Mouse (Mus musculus) intestine, postnatal 0 days (tissue): ENCODE measurements around the gene A630001G21Rik. TPM values are rescaled to one million over a fixed set of nuclear protein-coding genes. Genes with fewer than 3 reads are reported as not detected.

Experiments
- ATAC-seq: fragments of 200-750 bp; cut with Nextera tagmentation; 2 replicates; pipeline ENCODE4 v1.8.0; 2017; ENCODE audit warnings: mild to moderate bottlenecking, moderate TSS enrichment, moderate library complexity
- H3K27ac ChIP-seq: fragments of 300-500 bp; sonication (generic); 2 replicates; pipeline ENCODE4 v1.5.1; 2014; ENCODE audit warnings: mild to moderate bottlenecking, low read depth, low read length, moderate library complexity
- H3K27me3 ChIP-seq: fragments of 300-500 bp; sonication (generic); replicated peaks from 2 replicates; pipeline ENCODE4 v1.6.1; 2014; ENCODE audit warnings: low read length, mixed read lengths; ENCODE audit not compliant: control insufficient read depth, insufficient read depth
- H3K36me3 ChIP-seq: fragments of 300-500 bp; sonication (generic); 2 replicates; pipeline ENCODE4 v1.6.1; 2014; ENCODE audit warnings: mild to moderate bottlenecking, moderate library complexity; ENCODE audit not compliant: control insufficient read depth, insufficient read depth
- H3K4me1 ChIP-seq: fragments of 300-500 bp; sonication (generic); replicated peaks from 2 replicates; pipeline ENCODE4 v1.6.1; 2014; ENCODE audit warnings: antibody characterized with exemption, low read length, mixed read lengths; ENCODE audit not compliant: control insufficient read depth, insufficient read depth
- H3K4me2 ChIP-seq: fragments of 300-500 bp; sonication (generic); replicated peaks from 2 replicates; pipeline ENCODE4 v1.6.1; 2014; ENCODE audit warnings: low read depth, mild to moderate bottlenecking, moderate library complexity
- H3K4me3 ChIP-seq: fragments of 300-500 bp; sonication (generic); 2 replicates; pipeline ENCODE4 v1.5.1; 2014; ENCODE audit warnings: low read depth, low read length
- H3K9ac ChIP-seq: fragments of 300-500 bp; sonication (generic); 2 replicates; pipeline ENCODE4 v1.6.1; 2014; ENCODE audit warnings: mild to moderate bottlenecking, low read depth, low read length
- H3K9me3 ChIP-seq: fragments of 300-500 bp; sonication (generic); 2 replicates; pipeline ENCODE4 v1.6.1; 2016; ENCODE audit warnings: mixed run types; ENCODE audit not compliant: control insufficient read depth
- CTCF ChIP-seq: sonication (generic); IDR thresholded peaks from 2 replicates; pipeline ENCODE4 v1.5.1; 2016; ENCODE audit warnings: low read depth, mild to moderate bottlenecking, control low read depth, antibody characterized with exemption, moderate library complexity
- WGBS: fragments of 180-500 bp; shearing (Covaris S2); extraction: QIAGEN DNeasy Blood & Tissue Kit; methylation state at CpG from one replicate; pipeline ENCODE4 v1.1.7; 2014; 5-methylcytosine and 5-hydroxymethylcytosine counted together
- polyA plus RNA-seq: library from polyadenylated mRNA; unstranded; fragments of >200 nt; fragmentation: Nextera tagmentation; extraction: Ambion mirVana; gene quantifications from 2 replicates; pipeline ENCODE4 v1.2.1, GENCODE M21; 2015

A630001G21Rik gene
- polyA plus RNA-seq, 1 experiment from 2014 or later = 0.55 TPM

DNA sequence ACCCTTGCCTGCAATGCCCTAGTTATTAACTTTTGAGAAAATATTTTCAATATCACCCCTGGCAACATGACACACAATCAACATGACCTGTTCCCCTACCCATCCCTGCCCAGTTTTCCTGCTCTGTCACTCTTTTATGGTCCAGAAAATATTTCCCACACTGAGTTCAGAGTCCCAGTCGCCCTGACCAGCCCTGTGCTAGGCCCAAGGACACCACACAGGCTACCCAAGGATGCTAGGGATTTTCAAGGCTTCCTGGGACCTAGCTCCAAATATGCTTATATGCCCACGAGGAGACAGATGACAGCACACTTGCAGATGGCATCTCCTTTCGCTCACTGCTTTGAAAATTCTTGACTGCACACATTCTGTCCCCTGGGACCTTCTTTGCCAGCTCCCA, 569 bp upstream of the A630001G21Rik start:
- 0 out of 2 replicates have a peak, but pooled peaks have one; percentile 43 for ATAC-seq
- Histone ChIP-seq H3K4me3 (no peak overlapping the region), H3K36me3 (no peaks in the 10 kb centered on the region), H3K27ac (no peak overlapping the region), H3K4me2 (no peak overlapping the region), H3K4me1 (no peaks in the 10 kb centered on the region), H3K9me3 (no peaks in the 10 kb centered on the region), H3K9ac (no peak overlapping the region), H3K27me3 (no peaks in the 10 kb centered on the region)
- WGBS = 63% methylated on average over 3 of the region's 3 CpGs
- no peak for TF ChIP-seq CTCF

- TF ChIP-seq CTCF = no peak
- no peaks in the 10 kb centered on the region for H3K27me3 ChIP-seq
- no peaks in the 10 kb centered on the region for H3K9me3 ChIP-seq
- no peaks in the 10 kb centered on the region for H3K36me3 ChIP-seq
- H3K27ac ChIP-seq = no peak overlapping the region
- no peak for ATAC-seq
- H3K4me2 ChIP-seq = no peak overlapping the region
- H3K9ac ChIP-seq = no peak overlapping the region
- H3K4me1 ChIP-seq = no peaks in the 10 kb centered on the region
- 46% methylated on average over 10 of the region's 10 CpGs for WGBS
- H3K4me3 ChIP-seq = no peak overlapping the region
Observed at GRCm38 (mm10) chr1:85776154-85776553, 2.3 kb downstream of the A630001G21Rik start.

DNA sequence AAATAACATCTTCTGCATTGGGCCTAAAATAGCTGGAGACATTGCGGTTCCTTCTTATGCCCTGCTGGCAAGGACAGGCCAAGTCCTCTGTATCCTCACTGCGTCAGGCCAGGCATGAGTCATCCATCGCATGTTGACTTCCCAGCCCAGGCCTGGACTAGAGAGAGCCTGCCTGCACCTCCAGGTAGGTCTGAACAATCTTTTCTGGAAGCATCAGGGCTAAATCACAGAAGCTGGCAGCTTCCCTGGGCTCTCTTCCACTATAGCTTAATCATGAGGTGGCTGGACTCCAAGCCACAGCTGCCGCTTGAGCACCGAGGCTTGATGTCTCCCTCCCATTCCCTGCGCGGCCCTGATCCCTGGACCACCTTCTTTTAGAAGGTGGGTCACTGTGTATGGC, 3.3 kb downstream of the A630001G21Rik start:
- no peaks in the 10 kb centered on the region for H3K4me1 ChIP-seq
- no peak for ATAC-seq
- no peak overlapping the region for H3K4me3 ChIP-seq
- H3K27ac ChIP-seq = no peak overlapping the region
- H3K27me3 ChIP-seq = no peaks in the 10 kb centered on the region
- no peak overlapping the region for H3K9ac ChIP-seq
- no peak overlapping the region for H3K4me2 ChIP-seq
- no peaks in the 10 kb centered on the region for H3K36me3 ChIP-seq
- no peak for TF ChIP-seq CTCF
- 72% methylated on average over 7 of the region's 7 CpGs for WGBS
- no peaks in the 10 kb centered on the region for H3K9me3 ChIP-seq

- no peaks in the 10 kb centered on the region for H3K4me1 ChIP-seq
- H3K36me3 ChIP-seq = no peaks in the 10 kb centered on the region
- no peaks in the 10 kb centered on the region for H3K27me3 ChIP-seq
- no peak overlapping the region for H3K4me3 ChIP-seq
- H3K27ac ChIP-seq = no peak overlapping the region
- 64% methylated on average over 3 of the region's 3 CpGs for WGBS
- H3K4me2 ChIP-seq = no peak overlapping the region
- TF ChIP-seq CTCF = no peak
- no peak for ATAC-seq
- H3K9me3 ChIP-seq = no peaks in the 10 kb centered on the region
- no peak overlapping the region for H3K9ac ChIP-seq
Observed at GRCm38 (mm10) chr1:85771976-85772375, 6.5 kb downstream of the A630001G21Rik start.

- H3K9ac ChIP-seq = no peak overlapping the region
- no peaks in the 10 kb centered on the region for H3K4me1 ChIP-seq
- no peaks in the 10 kb centered on the region for H3K36me3 ChIP-seq
- H3K4me3 ChIP-seq = no peak overlapping the region
- H3K9me3 ChIP-seq = no peaks in the 10 kb centered on the region
- 23% methylated on average over 1 of the region's 1 CpGs for WGBS
- TF ChIP-seq CTCF = no peak
- ATAC-seq = no peak
- H3K4me2 ChIP-seq = no peak overlapping the region
- H3K27me3 ChIP-seq = no peaks in the 10 kb centered on the region
- no peak overlapping the region for H3K27ac ChIP-seq
Observed at GRCm38 (mm10) chr1:85767754-85768153, 10.7 kb downstream of the A630001G21Rik start.

DNA sequence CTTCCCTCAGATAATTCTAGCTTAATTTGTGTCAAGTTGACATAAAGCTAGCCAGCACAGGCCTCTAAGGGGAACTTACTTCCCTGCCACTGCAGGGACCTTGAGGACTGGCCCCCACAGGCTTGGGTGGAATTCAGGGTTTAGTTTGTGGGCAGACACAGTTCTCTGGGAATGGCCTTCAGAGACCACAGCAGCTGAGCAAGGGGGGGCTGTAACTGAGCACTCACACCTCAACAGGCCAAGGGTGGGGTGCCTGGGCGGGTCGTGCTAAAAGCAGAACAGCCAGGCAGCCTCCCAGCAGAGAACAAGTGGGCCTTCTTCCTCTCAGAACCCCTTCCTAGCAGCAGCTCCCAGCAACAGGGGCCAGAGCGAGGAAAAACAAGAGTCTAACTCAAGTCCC, 12.3 kb downstream of the A630001G21Rik start:
- 83% methylated on average over 3 of the region's 3 CpGs for WGBS
- no peak for TF ChIP-seq CTCF
- H3K36me3 ChIP-seq = no peaks in the 10 kb centered on the region
- no peaks in the 10 kb centered on the region for H3K4me1 ChIP-seq
- H3K27me3 ChIP-seq = no peaks in the 10 kb centered on the region
- H3K4me2 ChIP-seq = no peak overlapping the region
- H3K9ac ChIP-seq = no peak overlapping the region
- H3K9me3 ChIP-seq = no peaks in the 10 kb centered on the region
- no peak overlapping the region for H3K4me3 ChIP-seq
- H3K27ac ChIP-seq = no peak overlapping the region
- ATAC-seq = no peak

GRCm38 (mm10) chr1:85764291-85764690, 14.2 kb downstream of the A630001G21Rik start:
- WGBS = 78% methylated on average over 4 of the region's 4 CpGs
- no peak overlapping the region for H3K27ac ChIP-seq
- no peak overlapping the region for H3K9ac ChIP-seq
- no peaks in the 10 kb centered on the region for H3K9me3 ChIP-seq
- no peak for ATAC-seq
- no peak for TF ChIP-seq CTCF
- H3K27me3 ChIP-seq = no peaks in the 10 kb centered on the region
- no peak overlapping the region for H3K4me3 ChIP-seq
- no peaks in the 10 kb centered on the region for H3K36me3 ChIP-seq
- H3K4me2 ChIP-seq = no peak overlapping the region
- no peaks in the 10 kb centered on the region for H3K4me1 ChIP-seq
